Mouse (Mus musculus): ENCODE results near the gene Ccdc14. TPM values are rescaled to one million over a fixed set of nuclear protein-coding genes. Genes with fewer than 3 reads are reported as not detected.
"Not testable (repeated sequence)": the region's sequence is repeated elsewhere in the genome, so short reads cannot be mapped to it uniquely, and the experiment has no call there.

The Ccdc14 gene
- total RNA-seq, 2 experiments from 2014 or later: 10.9 to 14.4 TPM

- ATAC-seq (replicated peaks; ENCODE audit: poor library complexity): no peak
Observed at GRCm38 (mm10) chr16:34706487-34706946, 16.1 kb downstream of the Ccdc14 start.

GRCm38 (mm10) chr16:34711481-34711880 lies 21.1 kb downstream of the Ccdc14 start:
- 0 out of 2 replicates have a peak, but pooled peaks have one; percentile 48 for ATAC-seq (replicated peaks; ENCODE audit: poor library complexity)

GRCm38 (mm10) chr16:34725156-34725555 lies 34.7 kb downstream of the Ccdc14 start:
- no peak for ATAC-seq (replicated peaks; ENCODE audit: poor library complexity)

- ATAC-seq (replicated peaks; ENCODE audit: poor library complexity): not testable (repeated sequence)
Observed at GRCm38 (mm10) chr16:34728610-34729009, 38.2 kb downstream of the Ccdc14 start.

- ATAC-seq (replicated peaks; ENCODE audit: poor library complexity): no peak
Observed at GRCm38 (mm10) chr16:34729371-34729770, 39.0 kb downstream of the Ccdc14 start.

GRCm38 (mm10) chr16:34738656-34739233 lies 48.3 kb downstream of the Ccdc14 start:
- peak; percentile 86 for ATAC-seq (replicated peaks; ENCODE audit: poor library complexity)

- no peak for ATAC-seq (replicated peaks; ENCODE audit: poor library complexity)
Observed at GRCm38 (mm10) chr16:34742930-34743329, 52.5 kb downstream of the Ccdc14 start.

GRCm38 (mm10) chr16:34745065-34745585 lies 54.7 kb downstream of the Ccdc14 start, which contains the start of gene Mylk:
Gene Mylk (plus strand): TSS chr16:34745210.
- peak; percentile 89 for ATAC-seq (replicated peaks; ENCODE audit: poor library complexity)

- ATAC-seq (replicated peaks; ENCODE audit: poor library complexity): no peak
Observed at GRCm38 (mm10) chr16:34748081-34748720, 57.8 kb downstream of the Ccdc14 start.

GRCm38 (mm10) chr16:34749536-34749935 lies 59.1 kb downstream of the Ccdc14 start:
- ATAC-seq (replicated peaks; ENCODE audit: poor library complexity): no peak

- ATAC-seq (replicated peaks; ENCODE audit: poor library complexity): no peak
Observed at GRCm38 (mm10) chr16:34752026-34752425, 61.6 kb downstream of the Ccdc14 start.

- ATAC-seq (replicated peaks; ENCODE audit: poor library complexity): peak; percentile 96
Observed at GRCm38 (mm10) chr16:34752977-34753376, 62.6 kb downstream of the Ccdc14 start.

- ATAC-seq (replicated peaks; ENCODE audit: poor library complexity): no peak
Observed at GRCm38 (mm10) chr16:34756991-34757390, 66.6 kb downstream of the Ccdc14 start.

GRCm38 (mm10) chr16:34758205-34758604 lies 67.8 kb downstream of the Ccdc14 start:
- ATAC-seq (replicated peaks; ENCODE audit: poor library complexity): no peak

GRCm38 (mm10) chr16:34763959-34764591 lies 73.7 kb downstream of the Ccdc14 start:
- no peak for ATAC-seq (replicated peaks; ENCODE audit: poor library complexity)

- ATAC-seq (replicated peaks; ENCODE audit: poor library complexity): no peak
Observed at GRCm38 (mm10) chr16:34765666-34766065, 75.2 kb downstream of the Ccdc14 start.

GRCm38 (mm10) chr16:34766193-34766592 lies 75.8 kb downstream of the Ccdc14 start:
- ATAC-seq (replicated peaks; ENCODE audit: poor library complexity): no peak

- ATAC-seq (replicated peaks; ENCODE audit: poor library complexity): peak; percentile 50
Observed at GRCm38 (mm10) chr16:34767443-34767842, 77.0 kb downstream of the Ccdc14 start.

- ATAC-seq (replicated peaks; ENCODE audit: poor library complexity): no peak
Observed at GRCm38 (mm10) chr16:34768436-34768835, 78.0 kb downstream of the Ccdc14 start.

GRCm38 (mm10) chr16:34770127-34770526 lies 79.7 kb downstream of the Ccdc14 start:
- ATAC-seq (replicated peaks; ENCODE audit: poor library complexity): peak; percentile 55

- ATAC-seq (replicated peaks; ENCODE audit: poor library complexity): no peak
Observed at GRCm38 (mm10) chr16:34772445-34773032, 82.1 kb downstream of the Ccdc14 start.

All from megakaryocyte progenitor cell, adult 5-6 weeks (primary cell).